Mouse (Mus musculus): Measurements from ENCODE around the gene Prlr.

GRCm38 (mm10) chr15:10200991-10201390, 24.0 kb downstream of the Prlr start:
- TF ChIP-seq CTCF (IDR thresholded peaks at IDR 0.05; ENCODE audit: low read depth, low read length): no peak
- TF ChIP-seq GATA2 (IDR thresholded peaks at IDR 0.05; ENCODE audit: borderline replicate concordance, low read depth, low read length): no peak
- no peak for TF ChIP-seq TAL1 (conservative IDR thresholded peaks at IDR 0.05; ENCODE audit: low read depth, low read length)
- TF ChIP-seq POLR2AphosphoS5 (IDR thresholded peaks at IDR 0.05; ENCODE audit: insufficient replicate concordance, low read depth, low read length): no peak
- no peak for TF ChIP-seq GATA1 (IDR thresholded peaks at IDR 0.05; ENCODE audit: borderline replicate concordance, low read length)

All from G1E (cell line).